In genomic region chr2:129674935-129675634, GRCm38 (mm10) we compare ENCODE assay signal across 9 mouse cellular contexts. TPM values are rescaled to one million over a fixed set of nuclear protein-coding genes. Genes with fewer than 3 reads are reported as not detected.
A peak's percentile ranks its signal among the peaks of the same experiment; 100 is the strongest.
DNase-seq lines count a peak whose midpoint lies in the region; ATAC-seq and TF ChIP-seq lines count a peak whose summit lies in the region.
"Had no signal": no experiment of that assay in that cellular context is flagged by ENCODE, and none has a peak within 500 bp of the region (broad histone marks: within the 10 kb centered on the region; RNA-seq: fewer than 3 reads in every experiment).

No protein-coding gene starts in this region.

- 0 out of 2 replicates have a peak, but pooled peaks have one; percentile 56 for ATAC-seq in embryonic facial prominence, embryonic 13.5 days (ENCODE audit: insufficient number of reproducible peaks, insufficient read depth, low FRiP score, low TSS enrichment, low read depth)
- peak; percentile 52; the same call in 1 of the 2 replicates for ATAC-seq in lung, embryonic 15.5 days (ENCODE audit: borderline replicate concordance, extremely low read depth, low FRiP score, low TSS enrichment)

- peaks cover 6% of the 10 kb centered on the region; the same call in 1 of the 2 replicates for H3K27me3 ChIP-seq in E14TG2a.4 (ENCODE audit: insufficient read depth, low read length)
- peaks cover 3% of the 10 kb centered on the region; the same call in 1 of the 2 replicates for H3K27me3 ChIP-seq in embryonic facial prominence, embryonic 13.5 days
- peaks cover 8% of the 10 kb centered on the region; the same call in 1 of the 2 replicates for H3K27me3 ChIP-seq in heart, embryonic 10.5 days (ENCODE audit: insufficient read depth, poor library complexity, severe bottlenecking)
- H3K27me3 ChIP-seq in lung, embryonic 15.5 days: no peaks in the 10 kb centered on the region; the same call in 1 of the 2 replicates

- H3K27ac ChIP-seq in embryonic facial prominence, embryonic 13.5 days: no peak overlapping the region
- H3K27ac ChIP-seq in heart, embryonic 10.5 days: no peak overlapping the region
- no peak overlapping the region for H3K27ac ChIP-seq in lung, embryonic 15.5 days
- H3K27ac ChIP-seq: limb, embryonic 12.5 days had no signal

- H3K4me1 ChIP-seq in E14TG2a.4 (replicated peaks; ENCODE audit: low read depth, low read length): peaks cover 17% of the 10 kb centered on the region
- H3K4me1 ChIP-seq in embryonic facial prominence, embryonic 13.5 days: no peaks in the 10 kb centered on the region
- no peaks in the 10 kb centered on the region for H3K4me1 ChIP-seq in heart, embryonic 10.5 days
- no peaks in the 10 kb centered on the region for H3K4me1 ChIP-seq in lung, embryonic 15.5 days

- H3K36me3 ChIP-seq in E14TG2a.4 (ENCODE audit: insufficient read depth, low read length): no peaks in the 10 kb centered on the region
- H3K36me3 ChIP-seq in embryonic facial prominence, embryonic 13.5 days: no peaks in the 10 kb centered on the region
- H3K36me3 ChIP-seq in heart, embryonic 10.5 days: no peaks in the 10 kb centered on the region
- H3K36me3 ChIP-seq in lung, embryonic 15.5 days: no peaks in the 10 kb centered on the region
- H3K36me3 ChIP-seq: limb, embryonic 12.5 days had no signal

- no peaks in the 10 kb centered on the region for H3K9me3 ChIP-seq in E14TG2a.4 (ENCODE audit: low read length)
- no peaks in the 10 kb centered on the region for H3K9me3 ChIP-seq in embryonic facial prominence, embryonic 13.5 days
- no peaks in the 10 kb centered on the region for H3K9me3 ChIP-seq in heart, embryonic 10.5 days
- H3K9me3 ChIP-seq in lung, embryonic 15.5 days: no peaks in the 10 kb centered on the region

- H3K9ac ChIP-seq in embryonic facial prominence, embryonic 13.5 days: no peak overlapping the region
- no peak overlapping the region for H3K9ac ChIP-seq in lung, embryonic 15.5 days
- H3K9ac ChIP-seq: limb, embryonic 12.5 days had no signal

- WGBS in embryonic facial prominence, embryonic 13.5 days: 28% methylated on average over 13 of the region's 13 CpGs
- WGBS in heart, embryonic 10.5 days: 31% methylated on average over 13 of the region's 13 CpGs
- WGBS in lung, embryonic 15.5 days: 22% methylated on average over 13 of the region's 13 CpGs

- DNase-seq in adrenal gland, postnatal 4 days (ENCODE audit: low spot score in 2 of 2): peak; percentile 55 to 69
- peak; percentile 86 for DNase-seq in heart, embryonic 10.5 days (ENCODE audit: low spot score)
- peak; percentile 91 for DNase-seq in kidney, postnatal 4 days
- DNase-seq in retina, embryonic 14.5 days (ENCODE audit: low spot score): peak; percentile 92
- DNase-seq in thymus, postnatal 4 days: peak; percentile 94

- H3K4me2 ChIP-seq in embryonic facial prominence, embryonic 13.5 days: no peak overlapping the region
- H3K4me2 ChIP-seq in lung, embryonic 15.5 days: no peak overlapping the region
- H3K4me2 ChIP-seq: limb, embryonic 12.5 days had no signal

- TF ChIP-seq CTCF in E14TG2a.4 (conservative IDR thresholded peaks at IDR 0.05; ENCODE audit: low read length): peak; percentile 71

- no peak overlapping the region for H3K4me3 ChIP-seq in E14TG2a.4 (replicated peaks; ENCODE audit: low read length)
- H3K4me3 ChIP-seq in embryonic facial prominence, embryonic 13.5 days: no peak overlapping the region
- no peak overlapping the region for H3K4me3 ChIP-seq in heart, embryonic 10.5 days
- no peak overlapping the region for H3K4me3 ChIP-seq in lung, embryonic 15.5 days
- H3K4me3 ChIP-seq: limb, embryonic 12.5 days had no signal

RNA-seq across cellular contexts. Expression of gene Pdyn, which starts 24.6 kb away (rescaled TPM):
- under 1 TPM; 0.56 to 0.73 TPM for total RNA-seq in adrenal gland, postnatal 4 days (2021)
- polyA plus RNA-seq in embryonic facial prominence, embryonic 13.5 days (2015; fragmentation: Nextera tagmentation; extraction: Ambion mirVana): 0.22 and 0.58 TPM in 2 replicates
- 0.10 and 0.18 TPM in 2 replicates for polyA plus RNA-seq in heart, embryonic 10.5 days (2016; fragmentation: Nextera tagmentation; extraction: Ambion mirVana)
- polyA plus RNA-seq in lung, embryonic 15.5 days (2015; fragmentation: Nextera tagmentation; extraction: Ambion mirVana): 0.10 and 0.24 TPM in 2 replicates
